Mouse (Mus musculus) adrenal gland, postnatal 4 days (tissue): ENCODE data around the gene Nqo1. TPM values are rescaled to one million over a fixed set of nuclear protein-coding genes. Genes with fewer than 3 reads are reported as not detected.

Experiments
- DNase-seq, 2 experiments: peaks; one replicate each; pipeline ENCODE4 v3.0.0; 2021 to 2022; ENCODE audit warnings: low spot score in 2 of 2, mixed read lengths in 2 of 2
- long read RNA-seq, 2 experiments: library from polyadenylated mRNA; stranded (forward); transcript quantifications; one replicate each; pipeline ENCODE4 v2.0.0; 2021
- total RNA-seq, 2 experiments: library from RNA; stranded (reverse); gene quantifications; 2 replicates each; pipeline ENCODE4 v1.2.3; 2021

Nqo1 gene
- 10 to 100 TPM in 1 of 2 experiments, 1 to 10 TPM in 1; 9.7 to 10.5 TPM for total RNA-seq
- long read RNA-seq, experiment 1, partial matches to known transcripts = 0 of 3 reads
- long read RNA-seq, experiment 1, other reads (novel, unspliced or antisense) = 2 of 3 reads
- long read RNA-seq, experiment 2, partial matches to known transcripts = 2 of 8 reads
- long read RNA-seq, experiment 2, other reads (novel, unspliced or antisense) = 2 of 8 reads

GRCm38 (mm10) chr8:107403038-107403781 is at the start of gene Nqo1:
TSS of gene Nqo1 (minus strand) at chr8:107403206.
- peak; percentile 32 to 54 for DNase-seq

- no peak for DNase-seq
Measured at GRCm38 (mm10) chr8:107451414-107452066, 48.5 kb upstream of the Nqo1 start.

GRCm38 (mm10) chr8:107449655-107450054 is 46.6 kb upstream of the Nqo1 start:
- no peak for DNase-seq

GRCm38 (mm10) chr8:107449130-107449529 is 46.1 kb upstream of the Nqo1 start:
- no peak for DNase-seq

- DNase-seq = no peak
Measured at GRCm38 (mm10) chr8:107448382-107448889, 45.4 kb upstream of the Nqo1 start.

- no peak for DNase-seq
Measured at GRCm38 (mm10) chr8:107447713-107448112, 44.7 kb upstream of the Nqo1 start.

- no peak for DNase-seq
Measured at GRCm38 (mm10) chr8:107444626-107445025, 41.6 kb upstream of the Nqo1 start.

GRCm38 (mm10) chr8:107439880-107440625 is 37.0 kb upstream of the Nqo1 start:
- DNase-seq = no peak

- DNase-seq = no peak
Measured at GRCm38 (mm10) chr8:107437711-107438110, 34.7 kb upstream of the Nqo1 start.

- DNase-seq = no peak
Measured at GRCm38 (mm10) chr8:107436841-107437421, 33.9 kb upstream of the Nqo1 start.

- peak; percentile 43 to 56 for DNase-seq
Measured at GRCm38 (mm10) chr8:107435962-107436831, 33.2 kb upstream of the Nqo1 start, which contains the start of gene Wwp2. TSS of gene Wwp2 (plus strand) at chr8:107436365.

- no peak for DNase-seq
Measured at GRCm38 (mm10) chr8:107435421-107435961, 32.5 kb upstream of the Nqo1 start.

- no peak for DNase-seq
Measured at GRCm38 (mm10) chr8:107430821-107431220, 27.8 kb upstream of the Nqo1 start.

- DNase-seq = no peak
Measured at GRCm38 (mm10) chr8:107425230-107425597, 22.2 kb upstream of the Nqo1 start.

GRCm38 (mm10) chr8:107424597-107425229 is 21.7 kb upstream of the Nqo1 start, which contains the start of gene Nob1:
TSS of gene Nob1 (minus strand) at chr8:107425051.
- DNase-seq = peak; percentile 95 to 98

- no peak for DNase-seq
Measured at GRCm38 (mm10) chr8:107424176-107424575, 21.2 kb upstream of the Nqo1 start.

- no peak for DNase-seq
Measured at GRCm38 (mm10) chr8:107417001-107417400, 14.0 kb upstream of the Nqo1 start.

GRCm38 (mm10) chr8:107413881-107414280 is 10.9 kb upstream of the Nqo1 start:
- no peak for DNase-seq

- no peak for DNase-seq
Measured at GRCm38 (mm10) chr8:107412552-107412951, 9.5 kb upstream of the Nqo1 start.
